ENCODE assay signal across 10 mouse cellular contexts in the genomic region with DNA sequence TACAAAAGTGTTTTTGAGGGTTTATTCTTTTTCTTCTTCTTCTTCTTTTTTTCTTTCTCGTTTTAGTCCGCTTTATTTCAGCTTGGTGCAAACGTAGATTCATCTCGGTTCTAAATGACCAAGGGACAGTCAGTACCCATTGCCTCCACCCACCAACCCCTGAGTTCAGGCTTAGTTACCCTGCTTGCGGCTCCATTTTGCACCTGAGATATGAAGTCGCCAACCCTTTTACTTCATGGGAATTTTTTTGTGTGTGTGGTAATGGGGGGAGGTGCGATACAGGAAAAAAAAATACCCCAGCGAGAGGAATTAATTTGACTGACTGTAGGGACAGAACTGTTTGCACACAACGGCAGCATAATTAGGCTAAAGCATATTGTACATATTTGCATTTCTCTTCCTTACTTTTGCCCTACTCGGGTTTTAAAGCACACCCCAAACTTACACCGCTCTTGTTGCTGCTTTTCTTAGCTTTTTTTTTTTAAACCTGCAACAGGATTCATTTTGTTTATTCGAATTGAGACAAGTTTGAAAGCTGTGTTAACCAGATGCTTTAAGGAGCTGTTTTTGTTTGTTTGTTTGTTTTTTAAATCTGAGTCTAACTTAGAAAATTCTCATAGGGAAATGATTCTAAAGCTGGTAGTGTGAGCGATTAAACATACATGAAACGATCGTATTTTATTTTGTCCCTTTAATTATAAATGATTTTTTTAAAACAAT. TPM values are rescaled to one million over a fixed set of nuclear protein-coding genes. Genes with fewer than 3 reads are reported as not detected.
DNase-seq lines count a peak whose midpoint lies in the region; ATAC-seq lines count a peak whose summit lies in the region.
"Had no signal": no experiment of that assay in that cellular context is flagged by ENCODE, and none has a peak within 500 bp of the region (broad histone marks: within the 10 kb centered on the region; RNA-seq: fewer than 3 reads in every experiment).

No protein-coding gene starts in this region.

- no peaks in the 10 kb centered on the region for H3K36me3 ChIP-seq in heart, embryonic 12.5 days
- H3K36me3 ChIP-seq in embryonic facial prominence, embryonic 12.5 days, result 0 out of 2 replicates have a peak, but pooled peaks cover 3% of the 10 kb centered on the region
- no peaks in the 10 kb centered on the region for H3K36me3 ChIP-seq in hindbrain, embryonic 15.5 days

- intact Hi-C loops in gastrocnemius, postnatal 14 days (cut with DNase I; ENCODE audit: low total_unique reads), result loop anchor here (5.0 to 10.0 kb wide), 2 partner anchors 250 to 828 kb away; no protein-coding TSS in a partner anchor

- H3K9ac ChIP-seq in heart, embryonic 12.5 days, result peak overlapping the region; percentile 60
- peak overlapping the region; percentile 8; the same call in 1 of the 2 replicates for H3K9ac ChIP-seq in embryonic facial prominence, embryonic 12.5 days
- H3K9ac ChIP-seq in hindbrain, embryonic 15.5 days, result 0 out of 2 replicates have a peak overlapping the region, but pooled peaks have one; percentile 11

- H3K27me3 ChIP-seq in heart, embryonic 12.5 days (replicated peaks), result peaks cover 55% of the 10 kb centered on the region
- peaks cover 46% of the 10 kb centered on the region for H3K27me3 ChIP-seq in embryonic facial prominence, embryonic 12.5 days
- peaks cover 18% of the 10 kb centered on the region for H3K27me3 ChIP-seq in hindbrain, embryonic 15.5 days

- peak overlapping the region; percentile 45 for H3K4me3 ChIP-seq in heart, embryonic 12.5 days
- H3K4me3 ChIP-seq in embryonic facial prominence, embryonic 12.5 days, result peak overlapping the region; percentile 42
- H3K4me3 ChIP-seq in hindbrain, embryonic 15.5 days, result peak overlapping the region; percentile 29

- no peaks in the 10 kb centered on the region for H3K9me3 ChIP-seq in heart, embryonic 12.5 days (replicated peaks)
- H3K9me3 ChIP-seq in embryonic facial prominence, embryonic 12.5 days, result no peaks in the 10 kb centered on the region
- no peaks in the 10 kb centered on the region for H3K9me3 ChIP-seq in hindbrain, embryonic 15.5 days
- H3K9me3 ChIP-seq: megakaryocyte, embryonic 14.5 days had no signal

- ATAC-seq in heart, embryonic 12.5 days (ENCODE audit: insufficient number of reproducible peaks, low FRiP score), result no peak
- ATAC-seq in embryonic facial prominence, embryonic 12.5 days (ENCODE audit: insufficient number of reproducible peaks, insufficient read depth, low FRiP score, low TSS enrichment), result no peak
- ATAC-seq in hindbrain, embryonic 15.5 days (ENCODE audit: low FRiP score, low read depth), result no peak

- 11% methylated on average over 15 of the region's 15 CpGs for WGBS in heart, embryonic 12.5 days
- WGBS in embryonic facial prominence, embryonic 12.5 days, result 3% methylated on average over 15 of the region's 15 CpGs
- 4% methylated on average over 15 of the region's 15 CpGs for WGBS in hindbrain, embryonic 15.5 days

- H3K4me2 ChIP-seq in heart, embryonic 12.5 days, result peak overlapping the region; percentile 57
- peak overlapping the region; percentile 55 for H3K4me2 ChIP-seq in embryonic facial prominence, embryonic 12.5 days (replicated peaks)
- H3K4me2 ChIP-seq in hindbrain, embryonic 15.5 days, result peak overlapping the region; percentile 50

- peak overlapping the region; percentile 41; the same call in 1 of the 2 replicates for H3K27ac ChIP-seq in heart, embryonic 12.5 days (ENCODE audit: poor library complexity, severe bottlenecking)
- peak overlapping the region; percentile 61; the same call in 1 of the 2 replicates for H3K27ac ChIP-seq in embryonic facial prominence, embryonic 12.5 days
- peak overlapping the region; percentile 59 for H3K27ac ChIP-seq in hindbrain, embryonic 15.5 days (replicated peaks)

- DNase-seq in heart, adult 8-10 months (ENCODE audit: low spot score), result no peak
- peak; percentile 20 for DNase-seq in naive thymus-derived CD4-positive, alpha-beta T cell, adult 2 months (ENCODE audit: low read depth)
- DNase-seq in spleen, postnatal 4 days (ENCODE audit: low spot score in 2 of 2), result no peak
- DNase-seq in gastrocnemius, postnatal 14 days, result no peak
- no peak for DNase-seq in cerebellum, postnatal 4 days (ENCODE audit: low spot score in 2 of 2)
- DNase-seq: adrenal gland, adult 8-10 months had no signal

- peaks cover 46% of the 10 kb centered on the region for H3K4me1 ChIP-seq in heart, embryonic 12.5 days (replicated peaks)
- H3K4me1 ChIP-seq in embryonic facial prominence, embryonic 12.5 days, result peaks cover 40% of the 10 kb centered on the region; the same call in 1 of the 2 replicates
- peaks cover 61% of the 10 kb centered on the region for H3K4me1 ChIP-seq in hindbrain, embryonic 15.5 days (replicated peaks)

RNA-seq across cellular contexts. Expression of a gene that starts 5.1 kb away (rescaled TPM):
- polyA plus RNA-seq in heart, embryonic 12.5 days (2016; fragmentation: Nextera tagmentation; extraction: Ambion mirVana), result 14.3 and 16.4 TPM in 2 replicates
- total RNA-seq in heart, adult 8-10 months (2022), result 10 to 100 TPM in 3 of 4 experiments, 1 to 10 TPM in 1; 8.3 to 13.6 (median 10.7) TPM
- polyA plus RNA-seq in embryonic facial prominence, embryonic 12.5 days (2016; fragmentation: Nextera tagmentation; extraction: Ambion mirVana), result 27.2 and 33.6 TPM in 2 replicates
- 16.0 and 24.2 TPM in 2 replicates for polyA plus RNA-seq in hindbrain, embryonic 15.5 days (2015; fragmentation: Nextera tagmentation; extraction: Ambion mirVana)
- not detected for total RNA-seq in gastrocnemius, postnatal 14 days (2021)

Comparison
In these comparisons a context has a peak if more than half of its experiments do, and no peak if none do; other contexts are left out.
1. H3K9ac ChIP-seq: peak in every context shown above with its lines; median percentile 60 in heart, embryonic 12.5 days; 11 in hindbrain, embryonic 15.5 days; 8 in embryonic facial prominence, embryonic 12.5 days.